Mouse (Mus musculus) intestine, postnatal 0 days (tissue): ENCODE measurements around the gene Osm. TPM values are rescaled to one million over a fixed set of nuclear protein-coding genes. Genes with fewer than 3 reads are reported as not detected.

Source experiments
- ATAC-seq: fragments of 200-750 bp; cut with Nextera tagmentation; 2 replicates; pipeline ENCODE4 v1.8.0; 2017; ENCODE audit warnings: mild to moderate bottlenecking, moderate TSS enrichment, moderate library complexity
- H3K27ac ChIP-seq: fragments of 300-500 bp; sonication (generic); 2 replicates; pipeline ENCODE4 v1.5.1; 2014; ENCODE audit warnings: mild to moderate bottlenecking, low read depth, low read length, moderate library complexity
- H3K27me3 ChIP-seq: fragments of 300-500 bp; sonication (generic); replicated peaks from 2 replicates; pipeline ENCODE4 v1.6.1; 2014; ENCODE audit warnings: low read length, mixed read lengths; ENCODE audit not compliant: control insufficient read depth, insufficient read depth
- H3K36me3 ChIP-seq: fragments of 300-500 bp; sonication (generic); 2 replicates; pipeline ENCODE4 v1.6.1; 2014; ENCODE audit warnings: mild to moderate bottlenecking, moderate library complexity; ENCODE audit not compliant: control insufficient read depth, insufficient read depth
- H3K4me1 ChIP-seq: fragments of 300-500 bp; sonication (generic); replicated peaks from 2 replicates; pipeline ENCODE4 v1.6.1; 2014; ENCODE audit warnings: antibody characterized with exemption, low read length, mixed read lengths; ENCODE audit not compliant: control insufficient read depth, insufficient read depth
- H3K4me2 ChIP-seq: fragments of 300-500 bp; sonication (generic); replicated peaks from 2 replicates; pipeline ENCODE4 v1.6.1; 2014; ENCODE audit warnings: low read depth, mild to moderate bottlenecking, moderate library complexity
- H3K4me3 ChIP-seq: fragments of 300-500 bp; sonication (generic); 2 replicates; pipeline ENCODE4 v1.5.1; 2014; ENCODE audit warnings: low read depth, low read length
- H3K9ac ChIP-seq: fragments of 300-500 bp; sonication (generic); 2 replicates; pipeline ENCODE4 v1.6.1; 2014; ENCODE audit warnings: mild to moderate bottlenecking, low read depth, low read length
- H3K9me3 ChIP-seq: fragments of 300-500 bp; sonication (generic); 2 replicates; pipeline ENCODE4 v1.6.1; 2016; ENCODE audit warnings: mixed run types; ENCODE audit not compliant: control insufficient read depth
- CTCF ChIP-seq: sonication (generic); IDR thresholded peaks from 2 replicates; pipeline ENCODE4 v1.5.1; 2016; ENCODE audit warnings: low read depth, mild to moderate bottlenecking, control low read depth, antibody characterized with exemption, moderate library complexity
- WGBS: fragments of 180-500 bp; shearing (Covaris S2); extraction: QIAGEN DNeasy Blood & Tissue Kit; methylation state at CpG from one replicate; pipeline ENCODE4 v1.1.7; 2014; 5-methylcytosine and 5-hydroxymethylcytosine counted together
- polyA plus RNA-seq: library from polyadenylated mRNA; unstranded; fragments of >200 nt; fragmentation: Nextera tagmentation; extraction: Ambion mirVana; gene quantifications from 2 replicates; pipeline ENCODE4 v1.2.1, GENCODE M21; 2015

Osm gene
- polyA plus RNA-seq, 1 experiment from 2014 or later = 0.20 TPM

- H3K36me3 ChIP-seq = peaks cover 22% of the 10 kb centered on the region
- no peak for ATAC-seq
- peak overlapping the region; percentile 3; the same call in 1 of the 2 replicates for H3K27ac ChIP-seq
- WGBS = 25% methylated on average over 6 of the region's 6 CpGs
- H3K27me3 ChIP-seq = no peaks in the 10 kb centered on the region
- peak overlapping the region; percentile 40 for H3K9ac ChIP-seq
- peak overlapping the region; percentile 97 for H3K4me2 ChIP-seq
- H3K4me3 ChIP-seq = peak overlapping the region; percentile 50
- H3K9me3 ChIP-seq = no peaks in the 10 kb centered on the region
- no peak for TF ChIP-seq CTCF
- 0 out of 2 replicates have a peak, but pooled peaks cover 2% of the 10 kb centered on the region for H3K4me1 ChIP-seq
Observed at GRCm38 (mm10) chr11:4218637-4219036, 17.6 kb upstream of the Osm start.

- Histone ChIP-seq H3K9me3 (no peaks in the 10 kb centered on the region), H3K4me3 (no peak overlapping the region), H3K27me3 (no peaks in the 10 kb centered on the region), H3K9ac (no peak overlapping the region), H3K36me3 (peaks cover 15% of the 10 kb centered on the region), H3K4me1 (0 out of 2 replicates have a peak, but pooled peaks cover 2% of the 10 kb centered on the region), H3K4me2 (no peak overlapping the region; the same call in 1 of the 2 replicates), H3K27ac (no peak overlapping the region)
- ATAC-seq = no peak
- peak; percentile 95 for TF ChIP-seq CTCF
- WGBS = 13% methylated on average over 2 of the region's 2 CpGs
Observed at GRCm38 (mm10) chr11:4219317-4219751, 16.9 kb upstream of the Osm start.

- Histone ChIP-seq H3K27ac (no peak overlapping the region), H3K36me3 (peaks cover 10% of the 10 kb centered on the region), H3K4me3 (no peak overlapping the region), H3K4me2 (no peak overlapping the region), H3K27me3 (no peaks in the 10 kb centered on the region), H3K4me1 (0 out of 2 replicates have a peak, but pooled peaks cover 2% of the 10 kb centered on the region), H3K9ac (no peak overlapping the region), H3K9me3 (no peaks in the 10 kb centered on the region)
- TF ChIP-seq CTCF = no peak
- 57% methylated on average over 9 of the region's 9 CpGs for WGBS
- ATAC-seq = no peak
Observed at GRCm38 (mm10) chr11:4219908-4220307, 16.3 kb upstream of the Osm start.

GRCm38 (mm10) chr11:4220443-4221400, 15.5 kb upstream of the Osm start:
- no peak overlapping the region for H3K4me3 ChIP-seq
- 0 out of 2 replicates have a peak, but pooled peaks have one; percentile 23 for ATAC-seq
- no peaks in the 10 kb centered on the region for H3K27me3 ChIP-seq
- 59% methylated on average over 28 of the region's 28 CpGs for WGBS
- H3K9me3 ChIP-seq = no peaks in the 10 kb centered on the region
- H3K9ac ChIP-seq = no peak overlapping the region
- 0 out of 2 replicates have a peak, but pooled peaks cover 2% of the 10 kb centered on the region for H3K4me1 ChIP-seq
- no peak overlapping the region for H3K4me2 ChIP-seq
- peaks cover 1% of the 10 kb centered on the region; the same call in 1 of the 2 replicates for H3K36me3 ChIP-seq
- H3K27ac ChIP-seq = no peak overlapping the region
- peak; percentile 93 for TF ChIP-seq CTCF

GRCm38 (mm10) chr11:4222046-4222950, 13.9 kb upstream of the Osm start:
- Histone ChIP-seq H3K9me3 (no peaks in the 10 kb centered on the region), H3K9ac (no peak overlapping the region), H3K4me1 (0 out of 2 replicates have a peak, but pooled peaks cover 2% of the 10 kb centered on the region), H3K4me2 (no peak overlapping the region), H3K36me3 (no peaks in the 10 kb centered on the region), H3K27me3 (no peaks in the 10 kb centered on the region), H3K27ac (no peak overlapping the region), H3K4me3 (no peak overlapping the region)
- ATAC-seq = no peak
- no peak for TF ChIP-seq CTCF
- 73% methylated on average over 17 of the region's 17 CpGs for WGBS
